Mouse (Mus musculus) adrenal gland, postnatal 0 days (tissue): ENCODE results near the gene Gpr26. TPM values are rescaled to one million over a fixed set of nuclear protein-coding genes. Genes with fewer than 3 reads are reported as not detected.

Experiments
- polyA plus RNA-seq: library from polyadenylated mRNA; unstranded; fragments of >200 nt; fragmentation: Nextera tagmentation; extraction: Ambion mirVana; gene quantifications from 2 replicates; pipeline ENCODE4 v1.2.1, GENCODE M21; 2015

The Gpr26 gene
- not detected in 2 replicates for polyA plus RNA-seq

GRCm38 (mm10) chr7:131966023-131966915 is at the start of gene Gpr26:
Gpr26 (plus strand) TSS chr7:131966460.

Other genes starting within 250 kb of the Gpr26 start
- 1.8 and 3.3 TPM in 2 replicates for gene Cpxm2, start 188.3 kb downstream of the Gpr26 start, polyA plus RNA-seq